Mouse (Mus musculus): ENCODE results near the gene Adgrg5.
A peak's percentile ranks its signal among the peaks of the same experiment; 100 is the strongest.

Adgrg5 gene

GRCm38 (mm10) chr8:94923405-94923804 is at the start of gene Adgrg5:
Gene Adgrg5 (plus strand): TSS chr8:94923694.
- DNase-seq (ENCODE audit: low read depth, low spot score): no peak

- DNase-seq (ENCODE audit: low read depth, low spot score): peak; percentile 86
Observed at GRCm38 (mm10) chr8:94874358-94874757, 49.1 kb upstream of the Adgrg5 start.

GRCm38 (mm10) chr8:94875096-94875870 is 48.2 kb upstream of the Adgrg5 start:
- peak; percentile 40 for DNase-seq (ENCODE audit: low read depth, low spot score)

- no peak for DNase-seq (ENCODE audit: low read depth, low spot score)
Observed at GRCm38 (mm10) chr8:94875871-94876150, 47.7 kb upstream of the Adgrg5 start.

GRCm38 (mm10) chr8:94876197-94876730 is 47.2 kb upstream of the Adgrg5 start, which contains the start of gene Dok4:
Gene Dok4 (minus strand): TSS chr8:94876330.
- DNase-seq (ENCODE audit: low read depth, low spot score): peak; percentile 77

- no peak for DNase-seq (ENCODE audit: low read depth, low spot score)
Observed at GRCm38 (mm10) chr8:94876820-94877219, 46.7 kb upstream of the Adgrg5 start.

- DNase-seq (ENCODE audit: low read depth, low spot score): no peak
Observed at GRCm38 (mm10) chr8:94880742-94881141, 42.8 kb upstream of the Adgrg5 start.

GRCm38 (mm10) chr8:94888383-94889036 is 35.0 kb upstream of the Adgrg5 start:
- DNase-seq (ENCODE audit: low read depth, low spot score): no peak

- no peak for DNase-seq (ENCODE audit: low read depth, low spot score)
Observed at GRCm38 (mm10) chr8:94892917-94893316, 30.6 kb upstream of the Adgrg5 start.

- no peak for DNase-seq (ENCODE audit: low read depth, low spot score)
Observed at GRCm38 (mm10) chr8:94899262-94899661, 24.2 kb upstream of the Adgrg5 start.

- DNase-seq (ENCODE audit: low read depth, low spot score): peak; percentile 28
Observed at GRCm38 (mm10) chr8:94900617-94901016, 22.9 kb upstream of the Adgrg5 start.

GRCm38 (mm10) chr8:94901031-94901430 is 22.5 kb upstream of the Adgrg5 start:
- DNase-seq (ENCODE audit: low read depth, low spot score): no peak

GRCm38 (mm10) chr8:94903709-94904108 is 19.8 kb upstream of the Adgrg5 start:
- no peak for DNase-seq (ENCODE audit: low read depth, low spot score)

- DNase-seq (ENCODE audit: low read depth, low spot score): peak; percentile 57
Observed at GRCm38 (mm10) chr8:94904450-94905175, 18.9 kb upstream of the Adgrg5 start.

GRCm38 (mm10) chr8:94907591-94908300 is 15.7 kb upstream of the Adgrg5 start:
- no peak for DNase-seq (ENCODE audit: low read depth, low spot score)

GRCm38 (mm10) chr8:94908847-94909246 is 14.6 kb upstream of the Adgrg5 start:
- DNase-seq (ENCODE audit: low read depth, low spot score): peak; percentile 82

GRCm38 (mm10) chr8:94913061-94913660 is 10.3 kb upstream of the Adgrg5 start:
- no peak for DNase-seq (ENCODE audit: low read depth, low spot score)

- peak; percentile 53 for DNase-seq (ENCODE audit: low read depth, low spot score)
Observed at GRCm38 (mm10) chr8:94914256-94914655, 9.2 kb upstream of the Adgrg5 start.

GRCm38 (mm10) chr8:94914701-94915101 is 8.8 kb upstream of the Adgrg5 start:
- DNase-seq (ENCODE audit: low read depth, low spot score): peak; percentile 53

GRCm38 (mm10) chr8:94916311-94916959 is 7.1 kb upstream of the Adgrg5 start:
- peak; percentile 45 for DNase-seq (ENCODE audit: low read depth, low spot score)

GRCm38 (mm10) chr8:94916960-94917324 is 6.6 kb upstream of the Adgrg5 start:
- no peak for DNase-seq (ENCODE audit: low read depth, low spot score)
